Mouse (Mus musculus) adrenal gland (tissue): ENCODE results near the gene Ptpro.

Experiments used
- intact Hi-C: fragments of 180-260 bp; cut with DNase I; formaldehyde crosslinking; loops from one replicate; pipeline ENCODE4 v1.15.1; 2025
- long read RNA-seq, 2 experiments: library from polyadenylated mRNA; unstranded; transcript quantifications; one replicate each; pipeline ENCODE4 v2.0.0; 2020; ENCODE audit warnings: borderline replicate concordance in 1 of 2; ENCODE audit not compliant: insufficient replicate concordance in 1 of 2

Ptpro gene
- long read RNA-seq, experiment 1, partial matches to known transcripts = 3 of 4 reads
- long read RNA-seq, experiment 1, other reads (novel, unspliced or antisense) = 0 of 4 reads
- long read RNA-seq, experiment 2, partial matches to known transcripts = 0 of 2 reads
- long read RNA-seq, experiment 2, other reads (novel, unspliced or antisense) = 0 of 2 reads

DNA sequence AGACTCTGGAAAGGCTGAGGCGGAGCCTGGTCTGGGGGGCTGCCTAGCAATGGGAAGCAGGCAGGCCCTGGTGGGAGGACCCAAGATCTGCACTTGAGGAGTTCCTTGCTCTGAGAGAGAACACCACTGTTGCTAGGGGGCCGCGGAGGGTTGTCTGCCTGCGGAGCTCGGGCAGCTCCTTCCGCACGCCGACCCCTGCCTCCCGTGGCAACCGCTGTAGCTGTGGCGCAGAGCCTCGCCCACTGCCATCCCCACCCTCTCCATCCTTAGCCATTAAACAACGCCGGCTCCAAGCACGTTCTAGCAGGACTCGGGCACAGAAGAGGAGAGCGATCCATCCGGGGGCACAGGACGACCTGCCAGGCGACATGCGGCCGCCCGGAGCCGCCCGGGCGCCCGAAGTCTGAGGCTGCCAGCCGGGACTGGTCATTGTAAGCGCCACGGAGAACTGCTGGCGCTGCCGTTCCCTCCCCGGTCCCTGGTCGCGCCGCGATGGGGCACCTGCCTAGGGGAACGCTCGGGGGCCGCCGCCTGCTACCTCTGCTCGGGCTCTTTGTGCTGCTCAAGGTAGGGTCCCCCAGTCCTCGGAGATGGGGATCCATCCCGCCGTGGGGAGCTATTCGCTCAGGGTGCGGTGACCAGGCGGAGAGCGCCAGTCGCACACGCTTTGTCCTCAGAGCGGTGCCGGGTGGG, at the start of gene Ptpro:
Gene Ptpro, plus strand, starts transcription at position 126 of the 693 bp plus-strand sequence.
- intact Hi-C loops = no loop called here

GRCm38 (mm10) chr6:137202661-137203060, 49.5 kb upstream of the Ptpro start:
- intact Hi-C loops = no loop called here

- intact Hi-C loops = loop anchor here (2.0 to 5.0 kb wide), 2 partner anchors 191 to 516 kb away; no protein-coding TSS in a partner anchor
These were observed 46.3 kb upstream of the Ptpro start for GRCm38 (mm10) chr6:137205662-137206400.

DNA sequence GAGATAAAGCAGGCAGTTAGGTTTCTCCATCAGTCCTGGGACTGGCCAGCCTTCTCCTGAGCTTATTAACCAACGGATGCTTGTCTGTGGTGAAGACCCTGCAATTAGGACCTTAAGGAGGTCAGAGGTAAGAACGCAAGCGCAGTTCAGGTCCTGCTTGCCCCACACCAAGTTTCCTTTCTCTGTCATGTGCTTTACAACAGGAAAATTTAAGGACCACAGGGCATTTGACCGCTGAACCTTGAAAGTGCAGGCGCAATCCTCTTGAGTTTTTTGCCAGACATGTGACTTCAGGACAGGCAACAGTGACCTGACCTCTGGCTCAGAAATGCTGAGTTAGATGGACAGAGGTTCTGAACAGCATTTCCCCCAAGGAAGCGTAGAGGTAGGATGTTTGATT, 45.0 kb upstream of the Ptpro start:
- intact Hi-C loops = loop anchor here (2.0 to 5.0 kb wide), 2 partner anchors 190 to 515 kb away; no protein-coding TSS in a partner anchor

DNA sequence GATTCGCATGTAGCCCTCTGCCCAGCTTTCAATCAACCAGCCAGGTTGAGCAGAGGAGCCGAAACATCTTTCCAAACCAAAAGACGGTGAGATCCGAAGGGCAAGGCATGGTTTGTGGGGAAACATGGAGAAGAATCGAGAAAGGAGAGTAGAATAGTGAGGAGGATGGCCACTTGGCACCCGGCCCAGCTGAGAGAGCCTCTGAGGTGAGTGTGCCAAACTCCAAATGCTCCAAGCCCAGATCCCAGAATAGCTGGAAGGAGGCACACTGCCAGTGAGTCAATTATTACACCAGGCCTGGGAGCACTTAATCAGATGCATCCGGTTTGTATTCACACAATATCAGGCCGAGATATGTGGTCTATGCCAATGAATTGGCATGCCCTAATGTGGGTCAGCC, 42.1 kb upstream of the Ptpro start:
- intact Hi-C loops = loop anchor here (5.0 kb wide), 1 partner anchor 512 kb away; no protein-coding TSS in a partner anchor

DNA sequence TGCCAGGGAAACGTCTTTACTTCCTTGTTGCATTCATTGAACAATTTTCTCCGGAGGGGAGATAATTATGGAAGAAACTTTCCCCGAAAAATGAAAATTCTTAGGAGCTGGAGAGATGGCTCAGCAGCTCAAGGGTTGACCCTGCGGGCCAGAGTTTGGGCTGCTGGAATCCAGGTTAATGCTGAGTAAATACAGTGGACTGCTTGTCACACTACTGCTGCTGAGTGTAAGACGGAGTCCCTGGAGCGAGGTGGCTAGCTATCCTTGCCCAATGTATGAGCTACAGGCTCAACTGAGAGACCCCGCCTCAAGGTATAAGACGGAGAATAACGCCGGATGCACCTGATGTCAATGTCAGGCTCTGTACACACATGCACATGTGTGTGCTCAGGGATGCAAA, 41.1 kb upstream of the Ptpro start:
- intact Hi-C loops = no loop called here

DNA sequence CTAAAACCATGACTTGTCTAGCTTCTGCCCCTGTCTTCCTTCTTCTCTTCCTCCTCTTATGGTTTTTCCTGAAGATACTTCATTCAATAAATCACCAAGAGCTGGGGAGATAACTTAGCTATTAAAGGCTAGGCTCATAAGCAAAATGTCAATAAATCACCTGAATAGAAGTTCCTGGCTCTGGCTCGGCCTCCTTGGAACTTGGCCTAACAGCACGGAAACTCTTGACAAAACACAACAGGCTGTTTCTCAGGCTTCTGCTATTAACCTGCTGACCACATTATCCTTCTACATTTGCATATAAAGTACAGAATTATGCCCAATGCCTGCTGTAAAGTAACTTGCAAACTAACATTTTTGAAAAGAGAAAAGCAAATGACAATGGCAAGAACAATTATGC, 40.7 kb upstream of the Ptpro start:
- intact Hi-C loops = no loop called here

- intact Hi-C loops = no loop called here
These were observed 34.2 kb upstream of the Ptpro start for GRCm38 (mm10) chr6:137217841-137218463.

DNA sequence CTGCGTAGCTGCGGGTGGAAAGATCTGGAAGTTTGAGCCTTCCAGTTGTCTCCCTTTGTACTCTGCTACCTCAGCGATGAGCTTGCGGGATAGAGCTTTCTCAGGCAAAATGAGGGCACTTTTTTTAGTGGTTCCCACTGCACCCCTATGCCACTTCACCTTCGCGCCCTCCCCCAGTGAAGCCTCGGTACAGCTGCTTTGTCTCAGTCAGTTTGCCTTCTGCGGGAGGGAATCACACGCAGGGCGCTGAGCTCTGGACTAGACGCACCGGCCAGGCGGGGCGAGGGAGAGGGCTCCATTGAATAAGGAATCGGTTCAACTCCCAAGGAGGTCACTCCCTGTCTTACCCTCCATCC, 746 bp downstream of the Ptpro start:
- intact Hi-C loops = no loop called here

DNA sequence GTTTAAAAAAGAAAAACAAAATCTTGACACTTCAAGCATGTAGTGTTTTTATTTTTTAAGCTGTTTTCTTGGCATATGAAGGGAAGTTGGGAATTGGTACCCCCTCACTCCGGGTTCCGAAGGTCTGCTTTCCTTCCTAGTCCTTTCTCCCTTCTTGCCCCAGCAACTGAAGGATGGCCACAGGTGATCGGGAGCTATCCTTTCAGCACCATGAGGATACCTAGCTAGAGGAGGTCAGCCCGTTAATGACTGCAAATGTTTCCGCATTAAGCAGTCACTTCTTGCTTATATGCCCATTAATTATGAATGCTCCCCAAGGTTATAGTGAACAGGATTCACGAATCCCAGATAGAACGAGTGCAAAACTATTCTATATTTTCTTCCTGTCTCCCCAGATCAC, 1.3 kb downstream of the Ptpro start:
- intact Hi-C loops = no loop called here

DNA sequence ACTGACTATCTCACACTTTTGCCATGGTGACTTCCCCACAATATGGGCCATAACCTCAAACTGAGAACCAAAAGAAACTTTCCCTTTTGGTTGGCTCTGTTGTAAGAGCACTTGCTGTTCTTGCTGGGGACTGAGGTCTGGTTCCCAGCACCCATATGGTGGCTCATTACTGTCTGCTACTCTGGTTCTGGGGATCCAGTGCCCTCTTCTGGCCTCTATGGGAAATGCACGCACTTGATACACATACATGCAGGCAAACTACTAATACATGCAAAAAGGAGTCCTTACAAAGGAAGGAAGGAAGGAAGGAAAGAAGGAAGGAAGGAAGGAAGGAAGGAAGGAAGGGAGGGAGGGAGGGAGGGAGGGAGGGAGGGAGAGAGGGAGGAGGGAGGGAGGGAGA, 8.9 kb downstream of the Ptpro start:
- intact Hi-C loops = no loop called here

DNA sequence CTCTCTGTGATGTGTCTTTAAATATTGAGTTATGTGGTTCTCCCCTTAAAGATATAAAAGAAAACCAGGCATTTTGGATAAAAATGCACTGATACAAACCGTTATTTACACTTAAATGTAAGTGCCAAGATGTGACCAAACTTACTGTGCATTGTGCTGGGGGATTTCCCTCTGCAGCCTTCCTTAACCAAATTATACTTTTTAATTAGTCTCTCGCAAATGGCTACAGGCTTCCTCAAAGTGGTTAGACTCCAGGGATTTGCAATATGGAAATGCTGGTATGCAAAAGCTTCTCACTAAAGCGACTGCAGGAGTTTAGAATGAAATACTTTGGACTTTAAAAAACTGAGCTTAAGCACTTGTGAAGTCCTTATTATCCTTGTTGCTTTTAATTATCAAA, 10.0 kb downstream of the Ptpro start:
- intact Hi-C loops = no loop called here

DNA sequence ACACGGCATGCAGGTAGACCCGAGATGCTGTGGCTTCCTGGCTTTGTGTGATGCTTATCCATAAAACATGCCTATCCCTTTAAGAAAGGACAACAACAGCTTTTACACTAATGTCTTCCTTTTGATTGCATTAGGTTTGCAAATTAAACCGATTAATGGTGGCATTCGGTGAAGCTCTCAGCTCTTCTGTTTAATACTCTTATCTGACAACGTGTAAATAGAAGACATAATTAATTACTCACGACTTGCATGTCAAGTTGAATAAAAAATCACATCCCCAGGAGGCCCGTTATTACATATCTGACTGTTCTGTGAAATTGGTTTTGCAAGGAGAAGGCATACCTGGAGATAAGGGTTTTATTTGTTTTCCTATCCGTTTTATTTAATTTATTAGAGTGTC, 15.9 kb downstream of the Ptpro start:
- intact Hi-C loops = no loop called here

DNA sequence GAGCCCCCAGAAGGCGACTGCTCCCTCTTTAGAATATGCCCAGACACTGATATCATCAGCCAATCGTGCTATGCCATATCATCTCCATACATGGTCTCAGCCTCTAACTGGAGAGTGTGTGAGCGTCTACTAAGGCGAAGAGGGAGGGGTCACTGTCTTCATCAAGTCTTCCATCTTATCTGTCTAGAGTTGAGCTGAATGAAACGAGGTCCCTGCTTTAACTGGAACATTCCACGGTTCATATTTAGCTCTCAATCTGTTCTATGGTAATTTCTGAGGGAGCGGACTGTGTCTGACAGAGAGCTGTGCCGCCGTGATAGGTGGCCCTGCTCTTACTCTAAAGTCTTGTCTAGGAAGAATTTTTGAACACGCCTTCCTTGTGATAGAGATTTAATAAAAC, 16.5 kb downstream of the Ptpro start:
- intact Hi-C loops = no loop called here

DNA sequence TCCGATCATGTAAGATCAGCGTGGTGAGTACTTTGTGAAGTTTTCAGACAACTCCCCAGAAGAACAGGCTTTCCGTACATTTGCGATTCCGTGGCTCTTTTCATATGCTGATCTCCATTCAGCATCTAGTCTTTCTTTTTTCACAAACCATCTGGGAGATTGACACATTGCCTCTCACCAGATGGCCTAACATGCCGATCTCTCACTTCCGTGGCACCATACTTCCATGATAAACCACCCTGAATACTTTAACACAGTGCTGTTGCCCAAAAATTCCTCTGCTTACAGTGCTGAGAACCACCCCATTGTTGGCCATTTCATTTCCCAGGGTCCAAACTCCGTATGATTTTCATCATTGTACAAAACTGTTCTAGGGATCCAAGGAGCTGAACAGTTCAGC, 20.4 kb downstream of the Ptpro start:
- intact Hi-C loops = loop anchor here (5.0 kb wide), 1 partner anchor 90 kb away; no protein-coding TSS in a partner anchor

GRCm38 (mm10) chr6:137277587-137277994, 25.5 kb downstream of the Ptpro start:
- intact Hi-C loops = no loop called here

GRCm38 (mm10) chr6:137279576-137279975, 27.5 kb downstream of the Ptpro start:
- intact Hi-C loops = no loop called here

DNA sequence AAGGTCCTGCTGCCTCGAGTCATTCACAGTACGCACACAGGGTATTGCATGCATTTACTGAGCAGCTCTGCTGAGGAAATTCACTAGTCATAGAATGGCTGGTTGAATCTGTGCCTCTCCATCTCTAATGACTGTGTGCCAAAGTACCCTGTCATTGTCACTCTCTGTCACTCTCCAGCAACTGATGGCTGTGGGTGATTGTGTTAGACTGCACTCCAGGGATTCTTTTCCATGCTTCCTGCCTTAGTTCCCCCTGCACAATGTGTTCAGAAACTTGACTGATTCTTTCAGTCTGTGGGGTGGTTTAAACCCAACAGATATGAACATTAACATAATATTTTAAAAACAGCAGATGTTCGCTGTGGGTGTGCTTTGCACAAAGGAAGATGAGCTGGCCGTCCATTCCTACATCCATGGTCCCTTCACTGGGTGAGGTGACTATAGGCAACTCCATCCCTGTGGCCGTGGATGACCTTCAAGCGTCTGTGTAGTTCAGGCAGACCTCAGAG, 29.5 kb downstream of the Ptpro start:
- intact Hi-C loops = no loop called here

- intact Hi-C loops = no loop called here
These were observed 29.9 kb downstream of the Ptpro start for GRCm38 (mm10) chr6:137282050-137282449.

DNA sequence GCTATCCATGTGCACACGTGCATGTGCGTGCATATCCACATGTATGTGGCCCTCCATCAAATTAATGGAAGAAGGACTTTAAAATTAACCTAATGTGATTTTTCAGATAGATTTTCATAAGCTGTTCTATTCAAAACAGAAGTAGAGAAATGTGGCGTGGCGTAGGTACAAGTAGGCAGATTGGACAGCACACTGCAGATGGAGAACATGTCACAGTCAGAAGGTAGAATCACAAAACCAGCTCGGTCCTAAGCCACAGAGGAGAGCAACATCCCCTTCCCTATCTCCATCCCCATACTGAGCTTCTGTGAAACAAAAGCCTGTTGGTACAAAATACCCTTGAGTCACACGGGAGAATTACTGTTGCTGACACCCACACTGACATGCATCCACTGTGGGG, 34.3 kb downstream of the Ptpro start:
- intact Hi-C loops = no loop called here

- intact Hi-C loops = no loop called here
These were observed 35.7 kb downstream of the Ptpro start for GRCm38 (mm10) chr6:137287788-137288187.

DNA sequence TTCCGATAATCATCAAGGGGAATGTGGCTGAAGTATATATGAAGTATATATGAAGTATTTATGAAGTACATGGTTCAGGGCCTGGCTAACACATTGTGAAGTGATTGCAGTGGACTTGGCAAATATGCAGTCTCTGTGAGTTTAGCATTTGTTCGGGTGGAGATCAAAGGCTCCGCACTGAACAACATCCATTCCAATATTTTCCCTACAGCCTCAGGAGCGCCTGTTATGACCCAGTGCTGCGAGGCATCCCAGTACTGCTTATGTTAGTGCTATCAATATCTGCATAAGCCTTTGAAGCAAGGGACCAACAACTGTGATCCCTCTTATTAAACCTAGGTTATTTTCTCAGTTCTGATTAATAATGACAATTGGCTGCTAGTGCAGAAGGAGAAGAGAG, 36.1 kb downstream of the Ptpro start:
- intact Hi-C loops = no loop called here
